Mouse (Mus musculus): ENCODE measurements around the gene Ap5s1. TPM values are rescaled to one million over a fixed set of nuclear protein-coding genes. Genes with fewer than 3 reads are reported as not detected.
A peak's percentile ranks its signal among the peaks of the same experiment; 100 is the strongest.

Ap5s1 gene
- polyA plus RNA-seq, 1 experiment from 2014 or later = 26.7 TPM

GRCm38 (mm10) chr2:131189521-131190309, 17.2 kb upstream of the Ap5s1 start:
- H3K4me1 ChIP-seq = peaks cover 40% of the 10 kb centered on the region
- no peaks in the 10 kb centered on the region for H3K27me3 ChIP-seq
- H3K4me2 ChIP-seq = no peak overlapping the region
- H3K27ac ChIP-seq = peak overlapping the region; percentile 35; the same call in 1 of the 2 replicates
- H3K9ac ChIP-seq = no peak overlapping the region
- no peaks in the 10 kb centered on the region for H3K9me3 ChIP-seq
- 45% methylated on average over 5 of the region's 5 CpGs for WGBS
- H3K36me3 ChIP-seq = peaks cover 32% of the 10 kb centered on the region
- no peak overlapping the region for H3K4me3 ChIP-seq
- no peak for ATAC-seq (ENCODE audit: insufficient number of reproducible peaks, low FRiP score, low TSS enrichment, low read depth)

DNA sequence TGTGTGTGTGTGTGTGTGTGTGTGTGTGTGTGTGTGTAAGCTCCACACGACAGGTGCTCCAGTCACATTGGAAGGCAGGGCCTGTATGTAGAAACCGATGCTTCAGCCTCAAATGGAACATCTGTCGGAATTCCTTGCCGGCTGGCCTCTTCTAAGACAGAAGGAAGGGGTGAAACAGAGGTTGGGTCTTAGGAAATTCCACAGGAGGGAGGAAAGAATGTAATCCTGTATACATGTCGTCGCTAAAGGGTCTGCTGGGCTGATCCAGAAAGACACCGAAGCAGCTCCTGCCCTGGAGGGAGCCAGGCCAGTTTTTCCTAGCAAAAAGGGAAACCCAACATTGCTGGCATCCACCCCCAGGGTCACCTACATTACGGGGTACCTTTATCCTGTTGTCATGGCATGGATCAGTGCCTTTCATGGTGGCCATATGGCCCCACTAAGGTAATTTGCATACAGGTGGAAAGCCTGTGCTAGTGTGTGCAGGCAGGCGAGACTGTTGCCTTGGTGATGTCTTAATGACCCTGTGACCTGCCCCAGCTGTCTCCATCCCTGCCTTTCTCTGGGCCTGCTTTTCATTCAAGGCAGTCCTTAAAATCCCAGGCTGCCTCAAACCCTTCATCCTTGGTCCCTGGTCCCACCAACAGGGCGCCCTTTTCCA, 16.4 kb upstream of the Ap5s1 start:
- WGBS = 32% methylated on average over 10 of the region's 10 CpGs
- Histone ChIP-seq H3K27me3 (no peaks in the 10 kb centered on the region), H3K4me1 (peaks cover 40% of the 10 kb centered on the region), H3K4me2 (no peak overlapping the region), H3K9me3 (no peaks in the 10 kb centered on the region), H3K4me3 (no peak overlapping the region), H3K36me3 (peaks cover 39% of the 10 kb centered on the region), H3K27ac (peak overlapping the region; percentile 24; the same call in 1 of the 2 replicates), H3K9ac (no peak overlapping the region)
- ATAC-seq (ENCODE audit: insufficient number of reproducible peaks, low FRiP score, low TSS enrichment, low read depth) = no peak

DNA sequence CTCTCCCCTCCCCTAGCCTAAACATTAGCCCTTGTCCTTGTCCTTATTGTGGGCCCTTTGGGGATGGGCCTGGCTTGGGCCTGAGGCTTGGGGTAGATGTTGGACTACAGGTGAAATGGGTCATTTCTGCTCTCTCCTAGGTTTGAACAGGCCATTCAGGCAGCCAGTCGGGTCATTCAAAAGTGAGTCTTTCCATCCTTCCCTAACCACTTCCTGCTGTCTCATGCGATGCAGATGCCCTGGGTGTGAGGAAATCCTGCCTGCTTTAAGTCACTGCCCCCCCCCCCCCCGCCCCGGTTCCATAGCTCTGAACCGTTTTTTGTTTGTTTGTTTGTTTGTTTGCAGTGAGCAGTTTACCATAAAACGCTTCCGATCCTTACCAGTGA, 15.9 kb upstream of the Ap5s1 start:
- no peaks in the 10 kb centered on the region for H3K9me3 ChIP-seq
- H3K27ac ChIP-seq = no peak overlapping the region
- peaks cover 36% of the 10 kb centered on the region for H3K4me1 ChIP-seq
- H3K9ac ChIP-seq = no peak overlapping the region
- no peak overlapping the region for H3K4me2 ChIP-seq
- peaks cover 42% of the 10 kb centered on the region for H3K36me3 ChIP-seq
- no peaks in the 10 kb centered on the region for H3K27me3 ChIP-seq
- ATAC-seq (ENCODE audit: insufficient number of reproducible peaks, low FRiP score, low TSS enrichment, low read depth) = no peak
- no peak overlapping the region for H3K4me3 ChIP-seq
- 73% methylated on average over 7 of the region's 7 CpGs for WGBS

- no peak for ATAC-seq (ENCODE audit: insufficient number of reproducible peaks, low FRiP score, low TSS enrichment, low read depth)
Observed at GRCm38 (mm10) chr2:131196606-131197316, 10.1 kb upstream of the Ap5s1 start.

DNA sequence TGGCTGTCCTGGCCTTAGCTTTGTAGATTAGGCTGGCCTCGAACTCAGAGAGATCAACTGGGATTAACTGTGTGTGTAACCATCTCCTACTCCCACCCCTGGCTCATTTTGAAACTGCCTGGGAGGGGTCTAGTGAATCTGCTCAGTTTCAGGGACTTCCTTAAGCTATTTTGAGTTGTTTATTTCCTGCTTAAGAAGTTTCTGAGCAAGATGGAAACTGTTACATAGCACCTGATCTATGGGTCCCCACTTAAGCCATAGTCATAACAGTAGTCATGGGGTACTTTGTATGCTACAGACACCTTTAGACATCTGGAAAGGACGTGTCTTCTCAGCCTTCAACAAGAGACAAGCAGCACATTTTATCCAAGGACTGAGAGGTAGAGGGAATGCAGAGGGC, 6.2 kb upstream of the Ap5s1 start:
- H3K27ac ChIP-seq = no peak overlapping the region
- ATAC-seq (ENCODE audit: insufficient number of reproducible peaks, low FRiP score, low TSS enrichment, low read depth) = no peak
- H3K4me2 ChIP-seq = no peak overlapping the region
- H3K9me3 ChIP-seq = no peaks in the 10 kb centered on the region
- WGBS = 79% methylated on average over 2 of the region's 2 CpGs
- H3K27me3 ChIP-seq = no peaks in the 10 kb centered on the region
- no peak overlapping the region for H3K9ac ChIP-seq
- no peak overlapping the region for H3K4me3 ChIP-seq
- H3K36me3 ChIP-seq = peaks cover 32% of the 10 kb centered on the region
- peaks cover 19% of the 10 kb centered on the region for H3K4me1 ChIP-seq

More at GRCm38 (mm10) chr2:131196606-131197316, 10.1 kb upstream of the Ap5s1 start:
- Histone ChIP-seq H3K36me3 (peaks cover 67% of the 10 kb centered on the region), H3K27ac (no peak overlapping the region), H3K4me2 (no peak overlapping the region), H3K4me3 (no peak overlapping the region), H3K4me1 (no peaks in the 10 kb centered on the region), H3K9ac (no peak overlapping the region), H3K27me3 (no peaks in the 10 kb centered on the region), H3K9me3 (no peaks in the 10 kb centered on the region)
- WGBS = 92% methylated on average over 16 of the region's 16 CpGs

GRCm38 (mm10) chr2:131201262-131201661, 5.6 kb upstream of the Ap5s1 start:
- peaks cover 19% of the 10 kb centered on the region for H3K4me1 ChIP-seq
- no peak overlapping the region for H3K9ac ChIP-seq
- no peak for ATAC-seq (ENCODE audit: insufficient number of reproducible peaks, low FRiP score, low TSS enrichment, low read depth)
- no peaks in the 10 kb centered on the region for H3K27me3 ChIP-seq
- peaks cover 31% of the 10 kb centered on the region for H3K36me3 ChIP-seq
- WGBS = 86% methylated on average over 3 of the region's 3 CpGs
- H3K9me3 ChIP-seq = no peaks in the 10 kb centered on the region
- H3K4me2 ChIP-seq = no peak overlapping the region
- no peak overlapping the region for H3K27ac ChIP-seq
- no peak overlapping the region for H3K4me3 ChIP-seq

DNA sequence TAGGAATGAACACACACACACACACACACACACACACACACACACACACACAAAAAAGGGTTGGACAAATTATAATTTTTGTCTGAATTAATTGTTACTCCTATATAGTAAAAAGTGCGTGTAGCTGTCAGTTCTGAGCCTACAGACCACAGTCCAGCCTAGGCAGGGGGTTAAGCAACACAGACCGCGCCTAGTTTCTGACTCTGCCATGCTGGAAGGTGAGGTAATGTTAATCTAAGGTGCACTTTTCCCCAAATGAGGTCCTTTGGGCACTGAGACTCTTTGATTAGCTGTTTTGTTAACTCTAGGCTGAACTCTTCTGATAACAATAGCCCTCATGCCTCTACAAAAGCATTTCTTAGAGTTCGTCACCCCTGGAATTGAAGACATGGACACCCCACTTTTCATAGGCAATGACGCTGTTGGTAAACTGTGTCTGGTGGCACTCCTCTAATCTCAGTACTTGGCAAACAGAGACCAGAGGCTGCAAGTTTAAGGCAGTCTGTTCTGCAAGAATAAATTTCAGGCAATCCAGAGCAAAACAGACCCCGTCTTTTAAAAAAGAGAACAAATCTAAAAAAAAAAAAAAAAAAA, 3.0 kb upstream of the Ap5s1 start:
- ATAC-seq (ENCODE audit: insufficient number of reproducible peaks, low FRiP score, low TSS enrichment, low read depth) = no peak
- 61% methylated on average over 6 of the region's 6 CpGs for WGBS

GRCm38 (mm10) chr2:131204410-131204981, 2.4 kb upstream of the Ap5s1 start:
- no peak overlapping the region; the same call in 1 of the 2 replicates for H3K4me3 ChIP-seq
- H3K4me1 ChIP-seq = peaks cover 23% of the 10 kb centered on the region
- 12% methylated on average over 7 of the region's 7 CpGs for WGBS
- H3K36me3 ChIP-seq = peaks cover 7% of the 10 kb centered on the region
- ATAC-seq (ENCODE audit: insufficient number of reproducible peaks, low FRiP score, low TSS enrichment, low read depth) = peak; percentile 88
- no peak overlapping the region for H3K9ac ChIP-seq
- H3K27me3 ChIP-seq = no peaks in the 10 kb centered on the region
- H3K27ac ChIP-seq = peak overlapping the region; percentile 94
- no peaks in the 10 kb centered on the region for H3K9me3 ChIP-seq
- H3K4me2 ChIP-seq = peak overlapping the region; percentile 37

More for the DNA sequence above, 3.0 kb upstream of the Ap5s1 start:
- peaks cover 19% of the 10 kb centered on the region for H3K4me1 ChIP-seq
- H3K4me3 ChIP-seq = no peak overlapping the region
- H3K27me3 ChIP-seq = no peaks in the 10 kb centered on the region
- H3K9me3 ChIP-seq = no peaks in the 10 kb centered on the region
- H3K27ac ChIP-seq = peak overlapping the region; percentile 94
- H3K4me2 ChIP-seq = no peak overlapping the region
- H3K9ac ChIP-seq = no peak overlapping the region
- H3K36me3 ChIP-seq = peaks cover 10% of the 10 kb centered on the region

DNA sequence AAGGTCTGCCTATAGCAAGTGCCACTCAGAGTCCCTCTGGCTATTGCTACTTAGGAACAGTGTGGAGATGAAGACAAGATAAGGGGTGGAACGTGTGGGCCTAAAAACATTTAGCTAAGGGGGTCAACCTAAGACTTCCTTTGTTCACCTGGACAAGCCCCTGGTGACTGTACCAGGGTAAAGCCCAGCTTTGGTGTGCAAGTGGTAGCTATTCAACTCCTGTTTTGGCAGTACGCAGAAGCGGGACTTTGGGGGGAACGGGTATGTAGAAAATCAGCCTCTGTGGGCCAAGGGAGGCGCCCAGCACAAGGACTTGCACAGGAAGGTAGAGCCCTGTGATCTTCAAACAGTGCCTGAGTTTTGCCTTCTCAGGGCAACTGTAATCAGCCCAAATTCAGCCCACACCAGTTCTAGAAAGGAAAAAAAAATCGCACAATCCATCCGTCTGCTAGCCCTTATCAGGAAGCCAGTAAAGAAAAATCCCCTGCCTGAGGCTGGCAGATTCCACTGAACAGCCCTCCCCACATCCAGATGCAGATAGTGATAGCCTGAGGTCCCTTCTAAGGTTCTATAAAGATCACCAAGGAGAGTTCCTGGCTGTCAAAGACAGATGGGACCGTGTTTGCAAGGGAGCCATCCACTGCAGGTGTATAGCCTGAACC, 1.2 kb upstream of the Ap5s1 start:
- Histone ChIP-seq H3K27ac (no peak overlapping the region; the same call in 1 of the 2 replicates), H3K27me3 (no peaks in the 10 kb centered on the region), H3K9me3 (no peaks in the 10 kb centered on the region), H3K9ac (no peak overlapping the region), H3K4me3 (no peak overlapping the region), H3K4me1 (peaks cover 27% of the 10 kb centered on the region), H3K36me3 (no peaks in the 10 kb centered on the region), H3K4me2 (no peak overlapping the region)
- WGBS = 80% methylated on average over 8 of the region's 8 CpGs
- ATAC-seq (ENCODE audit: insufficient number of reproducible peaks, low FRiP score, low TSS enrichment, low read depth) = no peak

GRCm38 (mm10) chr2:131208356-131208755, 1.5 kb downstream of the Ap5s1 start:
- H3K4me1 ChIP-seq = peaks cover 37% of the 10 kb centered on the region
- no peaks in the 10 kb centered on the region for H3K27me3 ChIP-seq
- H3K36me3 ChIP-seq = peaks cover 11% of the 10 kb centered on the region
- no peaks in the 10 kb centered on the region for H3K9me3 ChIP-seq
- no peak overlapping the region for H3K4me3 ChIP-seq
- no peak for ATAC-seq (ENCODE audit: insufficient number of reproducible peaks, low FRiP score, low TSS enrichment, low read depth)
- H3K9ac ChIP-seq = no peak overlapping the region
- no peak overlapping the region for H3K4me2 ChIP-seq
- 94% methylated on average over 2 of the region's 2 CpGs for WGBS
- H3K27ac ChIP-seq = no peak overlapping the region

Data from limb, embryonic 15.5 days (tissue).